Mouse (Mus musculus) monocyte, adult 59 days (primary cell): ENCODE measurements around the gene Runx3. TPM values are rescaled to one million over a fixed set of nuclear protein-coding genes. Genes with fewer than 3 reads are reported as not detected.

Experiments used
- total RNA-seq, 2 experiments: library from RNA; stranded (reverse); gene quantifications; one replicate each; pipeline ENCODE4 v1.2.4; 2023

The Runx3 gene
- total RNA-seq, result 100 to 1,000 TPM; 125 to 126 TPM

GRCm38 (mm10) chr4:135120342-135121100 is at the start of gene Runx3:
Runx3 (plus strand) TSS chr4:135120652.

Other genes with a start within 250 kb of the Runx3 start
- gene Tmem50a, start 205.6 kb upstream of the Runx3 start, total RNA-seq, result 100 to 1,000 TPM; 184 to 185 TPM
- 100 to 1,000 TPM; 468 to 495 TPM for gene Rsrp1, start 197.1 kb upstream of the Runx3 start, total RNA-seq
- gene Syf2, start 189.8 kb upstream of the Runx3 start, total RNA-seq, result 100 to 1,000 TPM; 151 to 162 TPM
- gene Clic4, start 152.2 kb downstream of the Runx3 start, total RNA-seq, result 10 to 100 TPM; 33.4 to 38.2 TPM
- 100 to 1,000 TPM; 218 to 236 TPM for gene Srrm1, start 232.7 kb downstream of the Runx3 start, total RNA-seq